Mouse (Mus musculus): ENCODE results near the gene Arhgap28. TPM values are rescaled to one million over a fixed set of nuclear protein-coding genes. Genes with fewer than 3 reads are reported as not detected.

Gene Arhgap28
- polyA plus RNA-seq, 1 experiment: 1.0 TPM

- Histone ChIP-seq H3K4me1 (ENCODE audit: control insufficient read depth, insufficient read depth, low read length) (no peaks in the 10 kb centered on the region), H3K4me3 (ENCODE audit: control insufficient read depth, low read depth, low read length) (no peak overlapping the region)
Measured at GRCm38 (mm10) chr17:67955876-67956690, 47.8 kb downstream of the Arhgap28 start.

GRCm38 (mm10) chr17:67954961-67955360, 49.0 kb downstream of the Arhgap28 start:
- TF ChIP-seq CTCF (IDR thresholded peaks at IDR 0.05; ENCODE audit: control insufficient read depth, insufficient read depth, insufficient replicate concordance, low read depth, low read length): no peak
- TF ChIP-seq POLR2A (IDR thresholded peaks at IDR 0.05; ENCODE audit: control insufficient read depth, low read depth, low read length): no peak
- Histone ChIP-seq H3K27me3 (ENCODE audit: control insufficient read depth, insufficient read depth, low read length) (no peaks in the 10 kb centered on the region), H3K4me1 (ENCODE audit: control insufficient read depth, insufficient read depth, low read length) (no peaks in the 10 kb centered on the region), H3K27ac (ENCODE audit: control insufficient read depth, insufficient read depth, low read depth, low read length) (no peak overlapping the region), H3K4me3 (ENCODE audit: control insufficient read depth, low read depth, low read length) (no peak overlapping the region), H3K36me3 (ENCODE audit: control insufficient read depth, insufficient read depth, low read length) (no peaks in the 10 kb centered on the region)

More at GRCm38 (mm10) chr17:67955876-67956690, 47.8 kb downstream of the Arhgap28 start:
- TF ChIP-seq POLR2A (IDR thresholded peaks at IDR 0.05; ENCODE audit: control insufficient read depth, low read depth, low read length) (no peak), CTCF (IDR thresholded peaks at IDR 0.05; ENCODE audit: control insufficient read depth, insufficient read depth, insufficient replicate concordance, low read depth, low read length) (no peak)
- Histone ChIP-seq H3K36me3 (ENCODE audit: control insufficient read depth, insufficient read depth, low read length) (no peaks in the 10 kb centered on the region), H3K27ac (ENCODE audit: control insufficient read depth, insufficient read depth, low read depth, low read length) (no peak overlapping the region), H3K27me3 (ENCODE audit: control insufficient read depth, insufficient read depth, low read length) (no peaks in the 10 kb centered on the region)

GRCm38 (mm10) chr17:67950523-67951213, 53.3 kb downstream of the Arhgap28 start:
- Histone ChIP-seq H3K27me3 (ENCODE audit: control insufficient read depth, insufficient read depth, low read length) (no peaks in the 10 kb centered on the region), H3K36me3 (ENCODE audit: control insufficient read depth, insufficient read depth, low read length) (no peaks in the 10 kb centered on the region), H3K4me1 (ENCODE audit: control insufficient read depth, insufficient read depth, low read length) (no peaks in the 10 kb centered on the region), H3K4me3 (ENCODE audit: control insufficient read depth, low read depth, low read length) (no peak overlapping the region), H3K27ac (ENCODE audit: control insufficient read depth, insufficient read depth, low read depth, low read length) (0 out of 2 replicates have a peak overlapping the region, but pooled peaks have one; percentile 16)
- TF ChIP-seq CTCF (IDR thresholded peaks at IDR 0.05; ENCODE audit: control insufficient read depth, insufficient read depth, insufficient replicate concordance, low read depth, low read length) (no peak), POLR2A (IDR thresholded peaks at IDR 0.05; ENCODE audit: control insufficient read depth, low read depth, low read length) (no peak)

- H3K4me3 ChIP-seq (ENCODE audit: control insufficient read depth, low read depth, low read length): no peak overlapping the region
- H3K27ac ChIP-seq (ENCODE audit: control insufficient read depth, insufficient read depth, low read depth, low read length): no peak overlapping the region
- H3K27me3 ChIP-seq (ENCODE audit: control insufficient read depth, insufficient read depth, low read length): no peaks in the 10 kb centered on the region
- TF ChIP-seq POLR2A (IDR thresholded peaks at IDR 0.05; ENCODE audit: control insufficient read depth, low read depth, low read length) (no peak), CTCF (IDR thresholded peaks at IDR 0.05; ENCODE audit: control insufficient read depth, insufficient read depth, insufficient replicate concordance, low read depth, low read length) (no peak)
- H3K36me3 ChIP-seq (ENCODE audit: control insufficient read depth, insufficient read depth, low read length): no peaks in the 10 kb centered on the region
- H3K4me1 ChIP-seq (ENCODE audit: control insufficient read depth, insufficient read depth, low read length): no peaks in the 10 kb centered on the region
Measured at GRCm38 (mm10) chr17:67948601-67949000, 55.3 kb downstream of the Arhgap28 start.

GRCm38 (mm10) chr17:67945453-67945852, 58.5 kb downstream of the Arhgap28 start:
- Histone ChIP-seq H3K4me3 (ENCODE audit: control insufficient read depth, low read depth, low read length) (no peak overlapping the region), H3K27ac (ENCODE audit: control insufficient read depth, insufficient read depth, low read depth, low read length) (no peak overlapping the region), H3K36me3 (ENCODE audit: control insufficient read depth, insufficient read depth, low read length) (no peaks in the 10 kb centered on the region), H3K27me3 (ENCODE audit: control insufficient read depth, insufficient read depth, low read length) (no peaks in the 10 kb centered on the region), H3K4me1 (ENCODE audit: control insufficient read depth, insufficient read depth, low read length) (no peaks in the 10 kb centered on the region)
- TF ChIP-seq CTCF (IDR thresholded peaks at IDR 0.05; ENCODE audit: control insufficient read depth, insufficient read depth, insufficient replicate concordance, low read depth, low read length): no peak
- TF ChIP-seq POLR2A (IDR thresholded peaks at IDR 0.05; ENCODE audit: control insufficient read depth, low read depth, low read length): no peak

- no peak for TF ChIP-seq POLR2A (IDR thresholded peaks at IDR 0.05; ENCODE audit: control insufficient read depth, low read depth, low read length)
- no peak for TF ChIP-seq CTCF (IDR thresholded peaks at IDR 0.05; ENCODE audit: control insufficient read depth, insufficient read depth, insufficient replicate concordance, low read depth, low read length)
- H3K27ac ChIP-seq (ENCODE audit: control insufficient read depth, insufficient read depth, low read depth, low read length): no peak overlapping the region
- H3K27me3 ChIP-seq (ENCODE audit: control insufficient read depth, insufficient read depth, low read length): no peaks in the 10 kb centered on the region
- H3K4me3 ChIP-seq (ENCODE audit: control insufficient read depth, low read depth, low read length): no peak overlapping the region
- no peaks in the 10 kb centered on the region for H3K4me1 ChIP-seq (ENCODE audit: control insufficient read depth, insufficient read depth, low read length)
- no peaks in the 10 kb centered on the region for H3K36me3 ChIP-seq (ENCODE audit: control insufficient read depth, insufficient read depth, low read length)
Measured at GRCm38 (mm10) chr17:67944256-67944655, 59.7 kb downstream of the Arhgap28 start.

- Histone ChIP-seq H3K36me3 (ENCODE audit: control insufficient read depth, insufficient read depth, low read length) (no peaks in the 10 kb centered on the region), H3K27ac (ENCODE audit: control insufficient read depth, insufficient read depth, low read depth, low read length) (no peak overlapping the region), H3K4me3 (ENCODE audit: control insufficient read depth, low read depth, low read length) (no peak overlapping the region), H3K27me3 (ENCODE audit: control insufficient read depth, insufficient read depth, low read length) (no peaks in the 10 kb centered on the region), H3K4me1 (ENCODE audit: control insufficient read depth, insufficient read depth, low read length) (no peaks in the 10 kb centered on the region)
- TF ChIP-seq POLR2A (IDR thresholded peaks at IDR 0.05; ENCODE audit: control insufficient read depth, low read depth, low read length): no peak
- no peak for TF ChIP-seq CTCF (IDR thresholded peaks at IDR 0.05; ENCODE audit: control insufficient read depth, insufficient read depth, insufficient replicate concordance, low read depth, low read length)
Measured at GRCm38 (mm10) chr17:67941026-67941425, 62.9 kb downstream of the Arhgap28 start.
